Mouse (Mus musculus) olfactory bulb, adult 2 months (tissue): ENCODE results near the gene Adarb1.

Source experiments
- CTCF ChIP-seq: fragments of 200-500 bp; IDR thresholded peaks from 2 replicates; pipeline ENCODE4 v1.5.1; 2012; ENCODE audit warnings: low read depth, mild to moderate bottlenecking, low read length, moderate library complexity; ENCODE audit not compliant: insufficient read depth
- POLR2A ChIP-seq: fragments of 200-500 bp; IDR thresholded peaks from 2 replicates; pipeline ENCODE4 v1.6.1; 2012; ENCODE audit warnings: mild to moderate bottlenecking, low read depth, low read length, moderate library complexity; ENCODE audit not compliant: insufficient read depth

DNA sequence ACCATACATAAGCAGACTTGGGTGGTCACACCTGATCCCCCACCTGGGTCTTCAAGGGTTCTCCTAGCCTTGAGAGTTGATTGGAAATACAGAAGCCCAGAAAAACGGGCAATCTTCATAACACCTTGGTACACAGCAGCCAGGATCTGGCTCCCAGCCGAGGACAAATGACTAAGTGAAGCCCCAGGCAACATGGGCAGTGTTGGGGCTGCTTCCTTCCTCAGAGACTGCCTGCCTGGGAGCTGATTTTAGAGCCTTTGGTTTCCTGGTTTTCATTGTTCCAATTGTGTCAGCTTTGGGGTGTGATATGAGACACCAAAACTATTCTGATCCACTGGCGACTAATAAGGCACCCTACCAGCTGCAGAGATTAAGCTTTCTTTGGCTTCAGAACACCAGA lies 20.0 kb downstream of the Adarb1 start:
- TF ChIP-seq CTCF = no peak
- no peak for TF ChIP-seq POLR2A
